15 mouse cellular contexts compared by ENCODE assay signal in genomic region chr11:84974582-84974981, GRCm38 (mm10). TPM values are rescaled to one million over a fixed set of nuclear protein-coding genes. Genes with fewer than 3 reads are reported as not detected.
"Had no signal": no experiment of that assay in that cellular context is flagged by ENCODE, and none has a peak within 500 bp of the region (broad histone marks: within the 10 kb centered on the region; RNA-seq: fewer than 3 reads in every experiment).

No protein-coding gene starts in this region.

- H3K27me3 ChIP-seq: liver, embryonic 15.5 days; lung, embryonic 15.5 days; midbrain, embryonic 15.5 days; neural tube, embryonic 12.5 days had no signal

- H3K36me3 ChIP-seq: limb, embryonic 10.5 days; liver, embryonic 15.5 days; lung, embryonic 15.5 days; midbrain, embryonic 15.5 days; neural tube, embryonic 12.5 days had no signal

- H3K4me1 ChIP-seq: lung, embryonic 15.5 days; midbrain, embryonic 15.5 days; neural tube, embryonic 12.5 days had no signal

- H3K27ac ChIP-seq: layer of hippocampus, adult 2 months; limb, embryonic 10.5 days; liver, embryonic 15.5 days; lung, embryonic 15.5 days; midbrain, embryonic 15.5 days; neural tube, embryonic 12.5 days had no signal

- DNase-seq: kidney, adult 18-20 months; kidney, postnatal 10 days; kidney, postnatal 4 days; spleen, adult 18-20 months; thymus, adult 2 months; thymus, postnatal 25 days had no signal

- H3K9me3 ChIP-seq: limb, embryonic 10.5 days; liver, embryonic 15.5 days; lung, embryonic 15.5 days; midbrain, embryonic 15.5 days; neural tube, embryonic 12.5 days had no signal

- H3K4me3 ChIP-seq: layer of hippocampus, adult 2 months; limb, embryonic 10.5 days; liver, embryonic 15.5 days; lung, embryonic 15.5 days; midbrain, embryonic 15.5 days; neural tube, embryonic 12.5 days had no signal

RNA-seq across cellular contexts. Expression of gene Car4, which starts 17.0 kb away (rescaled TPM):
- total RNA-seq: megakaryocyte progenitor cell, adult 5-6 weeks; monocyte, adult 5-6 weeks; neutrophil, adult 5-6 weeks had no signal
